Comparison of ENCODE assay signal across 9 mouse cellular contexts in genomic region chr11:69058265-69058664, GRCm38 (mm10). TPM values are rescaled to one million over a fixed set of nuclear protein-coding genes. Genes with fewer than 3 reads are reported as not detected.
DNase-seq lines count a peak whose midpoint lies in the region; ATAC-seq and TF ChIP-seq lines count a peak whose summit lies in the region.
"Had no signal": no experiment of that assay in that cellular context is flagged by ENCODE, and none has a peak within 500 bp of the region (broad histone marks: within the 10 kb centered on the region; RNA-seq: fewer than 3 reads in every experiment).

No protein-coding gene starts in this region.

- H3K9me3 ChIP-seq in heart, embryonic 16.5 days (replicated peaks; ENCODE audit: control insufficient read depth, low read length): no peaks in the 10 kb centered on the region
- no peaks in the 10 kb centered on the region for H3K9me3 ChIP-seq in hindbrain, embryonic 15.5 days
- no peaks in the 10 kb centered on the region for H3K9me3 ChIP-seq in midbrain, embryonic 12.5 days

- H3K4me3 ChIP-seq in heart, embryonic 16.5 days (ENCODE audit: low read length): peak overlapping the region; percentile 95
- peak overlapping the region; percentile 77 for H3K4me3 ChIP-seq in bone marrow, adult 2 months (replicated peaks; ENCODE audit: control insufficient read depth, low read depth, low read length)
- peak overlapping the region; percentile 79 for H3K4me3 ChIP-seq in hindbrain, embryonic 15.5 days
- H3K4me3 ChIP-seq in midbrain, embryonic 12.5 days: peak overlapping the region; percentile 85

- no peak for TF ChIP-seq POLR2A in bone marrow, adult 2 months (IDR thresholded peaks at IDR 0.05; ENCODE audit: borderline replicate concordance, control insufficient read depth, low read depth, low read length)

- peak overlapping the region; percentile 82 for H3K9ac ChIP-seq in heart, embryonic 16.5 days (ENCODE audit: low read length)
- H3K9ac ChIP-seq in hindbrain, embryonic 15.5 days: peak overlapping the region; percentile 57
- H3K9ac ChIP-seq in midbrain, embryonic 12.5 days (replicated peaks): peak overlapping the region; percentile 65

- H3K36me3 ChIP-seq in heart, embryonic 16.5 days (ENCODE audit: control insufficient read depth, insufficient read depth): no peaks in the 10 kb centered on the region
- H3K36me3 ChIP-seq in hindbrain, embryonic 15.5 days: no peaks in the 10 kb centered on the region
- peaks cover 11% of the 10 kb centered on the region for H3K36me3 ChIP-seq in midbrain, embryonic 12.5 days

- TF ChIP-seq CTCF in bone marrow, adult 2 months (IDR thresholded peaks at IDR 0.05; ENCODE audit: control insufficient read depth, insufficient read depth, low read length): no peak

- 67% methylated on average over 2 of the region's 2 CpGs for WGBS in heart, embryonic 16.5 days
- WGBS in bone marrow, adult 2 months: 32% methylated on average over 2 of the region's 2 CpGs
- WGBS in hindbrain, embryonic 15.5 days: 64% methylated on average over 2 of the region's 2 CpGs
- WGBS in midbrain, embryonic 12.5 days: 70% methylated on average over 2 of the region's 2 CpGs

- H3K4me2 ChIP-seq in heart, embryonic 16.5 days (ENCODE audit: low read depth, low read length): peak overlapping the region; percentile 82
- peak overlapping the region; percentile 68 for H3K4me2 ChIP-seq in hindbrain, embryonic 15.5 days
- H3K4me2 ChIP-seq in midbrain, embryonic 12.5 days (replicated peaks): peak overlapping the region; percentile 93

- no peak for ATAC-seq in heart, embryonic 16.5 days (replicated peaks; ENCODE audit: extremely low read depth, insufficient read depth, low FRiP score)
- ATAC-seq in hindbrain, embryonic 15.5 days (ENCODE audit: low FRiP score, low read depth): no peak
- ATAC-seq in midbrain, embryonic 12.5 days (ENCODE audit: low FRiP score, low read depth): no peak
- ATAC-seq in megakaryocyte-erythroid progenitor cell, adult 5-6 weeks (replicated peaks; ENCODE audit: low FRiP score, low TSS enrichment, poor library complexity, severe bottlenecking): no peak
- ATAC-seq: Patski had no signal

- peak overlapping the region; percentile 86 for H3K27ac ChIP-seq in heart, embryonic 16.5 days (ENCODE audit: low read length)
- peak overlapping the region; percentile 90 for H3K27ac ChIP-seq in bone marrow, adult 2 months (ENCODE audit: control insufficient read depth, insufficient read depth, low read depth, low read length, poor library complexity)
- H3K27ac ChIP-seq in hindbrain, embryonic 15.5 days (replicated peaks): peak overlapping the region; percentile 95
- H3K27ac ChIP-seq in midbrain, embryonic 12.5 days (replicated peaks): peak overlapping the region; percentile 81

- H3K4me1 ChIP-seq in heart, embryonic 16.5 days (ENCODE audit: control insufficient read depth, insufficient read depth, low read length): peaks cover 17% of the 10 kb centered on the region
- H3K4me1 ChIP-seq in bone marrow, adult 2 months (ENCODE audit: control insufficient read depth, insufficient read depth, low read length): peaks cover 5% of the 10 kb centered on the region
- H3K4me1 ChIP-seq in hindbrain, embryonic 15.5 days (replicated peaks): peaks cover 32% of the 10 kb centered on the region
- peaks cover 21% of the 10 kb centered on the region for H3K4me1 ChIP-seq in midbrain, embryonic 12.5 days

- DNase-seq in heart, adult 18-20 months: no peak
- DNase-seq in MN1 (ENCODE audit: low spot score): no peak
- DNase-seq in cerebellum, adult 11-12 months: no peak

- no peaks in the 10 kb centered on the region for H3K27me3 ChIP-seq in heart, embryonic 16.5 days (ENCODE audit: control insufficient read depth, insufficient read depth, low read length)
- no peaks in the 10 kb centered on the region for H3K27me3 ChIP-seq in hindbrain, embryonic 15.5 days
- H3K27me3 ChIP-seq in midbrain, embryonic 12.5 days: peaks cover 7% of the 10 kb centered on the region; the same call in 1 of the 2 replicates
- H3K27me3 ChIP-seq: Patski had no signal

RNA-seq across cellular contexts. Expression of gene Borcs6, which starts 1.3 kb away (rescaled TPM):
- polyA plus RNA-seq in heart, embryonic 16.5 days (2015; fragmentation: Nextera tagmentation; extraction: Ambion mirVana): 11.2 and 12.0 TPM in 2 replicates
- 10 to 100 TPM; 16.7 to 19.3 TPM for total RNA-seq in heart, adult 18-20 months (2021)
- polyA plus RNA-seq in bone marrow, adult 2 months (2011; ENCODE audit: insufficient read depth, insufficient read length, low replicate concordance, missing spikeins): 16.4 and 18.4 TPM in 2 replicates
- polyA plus RNA-seq in hindbrain, embryonic 15.5 days (2015; fragmentation: Nextera tagmentation; extraction: Ambion mirVana): 22.1 and 23.1 TPM in 2 replicates
- 13.3 and 16.3 TPM in 2 replicates for polyA plus RNA-seq in midbrain, embryonic 12.5 days (2016; fragmentation: Nextera tagmentation; extraction: Ambion mirVana)
- 0.46 and 7.0 TPM in 2 replicates for total RNA-seq in megakaryocyte-erythroid progenitor cell, adult 5-6 weeks (2014; fragmentation: Nextera tagmentation)
- 3.5 TPM in 2 replicates for total RNA-seq in megakaryocyte-erythroid progenitor cell, adult 5-6 weeks (2017)

RNA-seq across cellular contexts. Expression of gene Tmem107, which starts 12.3 kb away (rescaled TPM):
- polyA plus RNA-seq in heart, embryonic 16.5 days (2015; fragmentation: Nextera tagmentation; extraction: Ambion mirVana): 43.3 and 46.5 TPM in 2 replicates
- 1 to 10 TPM; 5.3 to 7.0 TPM for total RNA-seq in heart, adult 18-20 months (2021)
- polyA plus RNA-seq in bone marrow, adult 2 months (2011; ENCODE audit: insufficient read depth, insufficient read length, low replicate concordance, missing spikeins): 16.3 and 31.0 TPM in 2 replicates
- polyA plus RNA-seq in hindbrain, embryonic 15.5 days (2015; fragmentation: Nextera tagmentation; extraction: Ambion mirVana): 36.6 and 41.7 TPM in 2 replicates
- polyA plus RNA-seq in midbrain, embryonic 12.5 days (2016; fragmentation: Nextera tagmentation; extraction: Ambion mirVana): 45.1 and 48.3 TPM in 2 replicates
- total RNA-seq in megakaryocyte-erythroid progenitor cell, adult 5-6 weeks (2014; fragmentation: Nextera tagmentation): 33.8 and 51.0 TPM in 2 replicates
- total RNA-seq in megakaryocyte-erythroid progenitor cell, adult 5-6 weeks (2017): 16.2 and 33.4 TPM in 2 replicates

RNA-seq across cellular contexts. Expression of gene Aurkb, which starts 12.8 kb away (rescaled TPM):
- polyA plus RNA-seq in heart, embryonic 16.5 days (2015; fragmentation: Nextera tagmentation; extraction: Ambion mirVana): 85.7 and 95.3 TPM in 2 replicates
- 1 to 10 TPM in 1 of 2 experiments, under 1 TPM in 1; 0.67 to 1.5 TPM for total RNA-seq in heart, adult 18-20 months (2021)
- polyA plus RNA-seq in bone marrow, adult 2 months (2011; ENCODE audit: insufficient read depth, insufficient read length, low replicate concordance, missing spikeins): 53.2 and 100 TPM in 2 replicates
- 28.6 and 36.1 TPM in 2 replicates for polyA plus RNA-seq in hindbrain, embryonic 15.5 days (2015; fragmentation: Nextera tagmentation; extraction: Ambion mirVana)
- 139 and 142 TPM in 2 replicates for polyA plus RNA-seq in midbrain, embryonic 12.5 days (2016; fragmentation: Nextera tagmentation; extraction: Ambion mirVana)
- total RNA-seq in megakaryocyte-erythroid progenitor cell, adult 5-6 weeks (2014; fragmentation: Nextera tagmentation): 118 and 122 TPM in 2 replicates
- 60.0 and 75.0 TPM in 2 replicates for total RNA-seq in megakaryocyte-erythroid progenitor cell, adult 5-6 weeks (2017)

RNA-seq across cellular contexts. Expression of gene Vamp2, which starts 30.0 kb away (rescaled TPM):
- 84.1 and 91.1 TPM in 2 replicates for polyA plus RNA-seq in heart, embryonic 16.5 days (2015; fragmentation: Nextera tagmentation; extraction: Ambion mirVana)
- 10 to 100 TPM; 53.9 to 55.4 TPM for total RNA-seq in heart, adult 18-20 months (2021)
- 50.5 and 55.9 TPM in 2 replicates for polyA plus RNA-seq in bone marrow, adult 2 months (2011; ENCODE audit: insufficient read depth, insufficient read length, low replicate concordance, missing spikeins)
- 317 and 437 TPM in 2 replicates for polyA plus RNA-seq in hindbrain, embryonic 15.5 days (2015; fragmentation: Nextera tagmentation; extraction: Ambion mirVana)
- 123 and 131 TPM in 2 replicates for polyA plus RNA-seq in midbrain, embryonic 12.5 days (2016; fragmentation: Nextera tagmentation; extraction: Ambion mirVana)
- 46.7 and 60.3 TPM in 2 replicates for total RNA-seq in megakaryocyte-erythroid progenitor cell, adult 5-6 weeks (2014; fragmentation: Nextera tagmentation)
- total RNA-seq in megakaryocyte-erythroid progenitor cell, adult 5-6 weeks (2017): 7.5 and 15.7 TPM in 2 replicates

RNA-seq across cellular contexts. Expression of gene Per1, which starts 36.8 kb away (rescaled TPM):
- polyA plus RNA-seq in heart, embryonic 16.5 days (2015; fragmentation: Nextera tagmentation; extraction: Ambion mirVana): 19.6 and 21.9 TPM in 2 replicates
- total RNA-seq in heart, adult 18-20 months (2021): 10 to 100 TPM; 38.8 to 48.5 TPM
- polyA plus RNA-seq in bone marrow, adult 2 months (2011; ENCODE audit: insufficient read depth, insufficient read length, low replicate concordance, missing spikeins): 28.8 and 46.2 TPM in 2 replicates
- polyA plus RNA-seq in hindbrain, embryonic 15.5 days (2015; fragmentation: Nextera tagmentation; extraction: Ambion mirVana): 10.0 and 10.1 TPM in 2 replicates
- 9.8 and 10.9 TPM in 2 replicates for polyA plus RNA-seq in midbrain, embryonic 12.5 days (2016; fragmentation: Nextera tagmentation; extraction: Ambion mirVana)
- 11.3 and 17.6 TPM in 2 replicates for total RNA-seq in megakaryocyte-erythroid progenitor cell, adult 5-6 weeks (2014; fragmentation: Nextera tagmentation)
- total RNA-seq in megakaryocyte-erythroid progenitor cell, adult 5-6 weeks (2017): 4.7 and 12.5 TPM in 2 replicates
